1 mouse cellular context compared by ENCODE assay signal in the genomic region with DNA sequence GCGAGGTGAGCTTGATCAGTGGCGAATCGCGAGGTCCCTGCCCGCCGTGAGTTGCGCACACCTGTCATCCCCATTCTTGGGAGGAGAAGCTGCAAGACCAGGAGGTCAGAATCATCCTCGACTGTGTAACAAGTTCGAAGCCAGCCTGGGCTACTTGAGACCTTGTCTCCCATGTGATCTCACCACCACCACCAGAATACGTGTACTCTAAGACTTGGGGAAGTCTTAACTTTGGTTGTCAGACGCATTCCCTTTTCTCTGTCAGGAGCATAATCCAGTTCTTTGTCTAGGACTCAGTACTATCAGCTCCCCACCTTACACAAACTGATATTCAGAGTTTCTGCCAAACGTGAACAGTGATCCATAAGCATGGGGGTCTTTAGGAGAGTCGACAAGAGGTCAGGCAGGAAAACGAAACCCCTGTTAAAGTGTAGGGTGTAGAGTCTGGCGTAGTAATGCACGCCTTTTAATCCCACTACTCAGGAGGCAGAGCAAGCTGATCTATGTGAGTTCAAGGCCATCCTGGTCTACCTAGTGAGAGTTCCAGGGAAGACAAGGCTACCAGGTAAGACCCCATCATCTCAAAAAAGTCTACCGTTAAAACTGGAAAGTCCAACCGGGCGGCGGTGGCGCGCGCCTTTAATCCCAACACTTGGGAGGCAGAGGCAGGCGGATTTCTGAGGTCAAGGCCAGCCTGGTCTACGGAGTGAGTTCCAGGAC.
TF ChIP-seq lines count a peak whose summit lies in the region.

No protein-coding gene starts in this region.

TF ChIP-seq in CH12.LX, 34 proteins besides CTCF, POLR2A, EP300 and RAD21:
- TF ChIP-seq KAT2A (IDR thresholded peaks at IDR 0.05; ENCODE audit: insufficient replicate concordance, low read length) (0 out of 2 replicates have a peak, but pooled peaks have one; percentile 26), MAX (IDR thresholded peaks at IDR 0.05; ENCODE audit: low read length) (no peak), NELFE (IDR thresholded peaks at IDR 0.05; ENCODE audit: low read depth, low read length) (0 out of 2 replicates have a peak, but pooled peaks have one; percentile 9), NRF1 (IDR thresholded peaks at IDR 0.05; ENCODE audit: low read depth, low read length) (0 out of 2 replicates have a peak, but pooled peaks have one; percentile 2), TCF12 (IDR thresholded peaks at IDR 0.05; ENCODE audit: low read depth, low read length) (0 out of 2 replicates have a peak, but pooled peaks have one; percentile 30), CHD1 (IDR thresholded peaks at IDR 0.05; ENCODE audit: low read depth, low read length) (no peak), GABPA (IDR thresholded peaks at IDR 0.05; ENCODE audit: insufficient replicate concordance, low read depth, low read length) (no peak), ZNF384 (IDR thresholded peaks at IDR 0.05; ENCODE audit: low read depth, low read length) (no peak)
